ENCODE assay signal across 25 mouse cellular contexts in genomic region chr3:58517800-58518199, GRCm38 (mm10). TPM values are rescaled to one million over a fixed set of nuclear protein-coding genes. Genes with fewer than 3 reads are reported as not detected.
A peak's percentile ranks its signal among the peaks of the same experiment; 100 is the strongest.
DNase-seq lines count a peak whose midpoint lies in the region; ATAC-seq and TF ChIP-seq lines count a peak whose summit lies in the region.
"Had no signal": no experiment of that assay in that cellular context is flagged by ENCODE, and none has a peak within 500 bp of the region (broad histone marks: within the 10 kb centered on the region; RNA-seq: fewer than 3 reads in every experiment).

No protein-coding gene starts in this region.

- peaks cover 17% of the 10 kb centered on the region for H3K36me3 ChIP-seq in liver, postnatal 0 days (replicated peaks; ENCODE audit: insufficient read depth, low read length)
- peaks cover 23% of the 10 kb centered on the region for H3K36me3 ChIP-seq in liver, embryonic 12.5 days

- 62% methylated on average over 5 of the region's 5 CpGs for WGBS in liver, postnatal 0 days (ENCODE audit: insufficient replicate concordance)
- 64% methylated on average over 5 of the region's 5 CpGs for WGBS in liver, embryonic 12.5 days (ENCODE audit: insufficient replicate concordance)

- TF ChIP-seq EP300 in liver, postnatal 0 days (IDR thresholded peaks at IDR 0.05; ENCODE audit: low read depth): no peak

- peak overlapping the region; percentile 74 for H3K27ac ChIP-seq in liver, postnatal 0 days (ENCODE audit: low read depth)
- H3K27ac ChIP-seq in liver, embryonic 12.5 days: no peak overlapping the region
- H3K27ac ChIP-seq: forebrain, embryonic 10.5 days; heart, embryonic 15.5 days; hindbrain, embryonic 13.5 days; intestine, embryonic 15.5 days; liver, embryonic 15.5 days; midbrain, embryonic 13.5 days; stomach, postnatal 0 days had no signal

- TF ChIP-seq CTCF in liver, postnatal 0 days (IDR thresholded peaks at IDR 0.05; ENCODE audit: low read depth): no peak

- no peak for DNase-seq in liver, postnatal 0 days
- DNase-seq in induced T-regulatory cell, adult 2 months (ENCODE audit: low read depth): peak; percentile 54
- DNase-seq in spleen, postnatal 36 days (ENCODE audit: low spot score in 2 of 2): peak; percentile 70 to 76
- no peak for DNase-seq in kidney, postnatal 10 days
- DNase-seq in layer of hippocampus, adult 9-10 months (ENCODE audit: low spot score): no peak
- DNase-seq: adrenal gland, postnatal 25 days; cerebellum, adult 11 months; cerebellum, postnatal 10 days; gastrocnemius, postnatal 36 days; heart, postnatal 36 days; kidney, postnatal 36 days; layer of hippocampus, adult 9-11 months; lung, postnatal 14 days; thymus, adult 2 months had no signal

- no peaks in the 10 kb centered on the region for H3K9me3 ChIP-seq in liver, postnatal 0 days (ENCODE audit: low read length)
- no peaks in the 10 kb centered on the region for H3K9me3 ChIP-seq in liver, embryonic 12.5 days (replicated peaks)
- H3K9me3 ChIP-seq: forebrain, embryonic 10.5 days; heart, embryonic 15.5 days; hindbrain, embryonic 13.5 days; intestine, embryonic 15.5 days; liver, embryonic 15.5 days; megakaryocyte, embryonic 14.5 days; midbrain, embryonic 13.5 days had no signal

- no peak overlapping the region for H3K4me3 ChIP-seq in liver, postnatal 0 days (ENCODE audit: low read depth, low read length)
- no peak overlapping the region for H3K4me3 ChIP-seq in liver, embryonic 12.5 days
- H3K4me3 ChIP-seq: forebrain, embryonic 10.5 days; heart, embryonic 15.5 days; hindbrain, embryonic 13.5 days; intestine, embryonic 15.5 days; liver, embryonic 15.5 days; megakaryocyte, embryonic 14.5 days; midbrain, embryonic 13.5 days had no signal

- H3K4me1 ChIP-seq in liver, postnatal 0 days (ENCODE audit: insufficient read depth): peaks cover 27% of the 10 kb centered on the region
- H3K4me1 ChIP-seq in liver, embryonic 12.5 days: peaks cover 8% of the 10 kb centered on the region
- H3K4me1 ChIP-seq: forebrain, embryonic 10.5 days; hindbrain, embryonic 13.5 days; intestine, embryonic 15.5 days; midbrain, embryonic 13.5 days had no signal

- no peak overlapping the region for H3K4me2 ChIP-seq in liver, postnatal 0 days (ENCODE audit: low read depth, low read length)
- H3K4me2 ChIP-seq in liver, embryonic 12.5 days: no peak overlapping the region
- H3K4me2 ChIP-seq: heart, embryonic 15.5 days; hindbrain, embryonic 13.5 days; intestine, embryonic 15.5 days; liver, embryonic 15.5 days; midbrain, embryonic 13.5 days had no signal

- no peaks in the 10 kb centered on the region for H3K27me3 ChIP-seq in liver, postnatal 0 days (ENCODE audit: insufficient read depth, low read length)
- no peaks in the 10 kb centered on the region for H3K27me3 ChIP-seq in liver, embryonic 12.5 days (replicated peaks)
- H3K27me3 ChIP-seq: heart, embryonic 15.5 days; hindbrain, embryonic 13.5 days; intestine, embryonic 15.5 days; liver, embryonic 15.5 days; megakaryocyte, embryonic 14.5 days; midbrain, embryonic 13.5 days had no signal

- H3K9ac ChIP-seq in liver, postnatal 0 days (replicated peaks): no peak overlapping the region
- H3K9ac ChIP-seq in liver, embryonic 12.5 days: no peak overlapping the region
- H3K9ac ChIP-seq: heart, embryonic 15.5 days; hindbrain, embryonic 13.5 days; intestine, embryonic 15.5 days; liver, embryonic 15.5 days; midbrain, embryonic 13.5 days had no signal

- no peak for ATAC-seq in liver, postnatal 0 days
- no peak for ATAC-seq in liver, embryonic 12.5 days
- peak; percentile 40 for ATAC-seq in CD4-positive, CD25-positive, alpha-beta regulatory T cell, adult 4 months
- ATAC-seq: forebrain, embryonic 16.5 days; intestine, embryonic 15.5 days; midbrain, embryonic 13.5 days had no signal

RNA-seq across cellular contexts. Expression of gene Eif2a, which starts 7.8 kb away (rescaled TPM):
- 20.1 and 20.6 TPM in 2 replicates for polyA plus RNA-seq in liver, postnatal 0 days (2015; fragmentation: Nextera tagmentation; extraction: Ambion mirVana)
- polyA plus RNA-seq in liver, embryonic 12.5 days (2016; fragmentation: Nextera tagmentation; extraction: Ambion mirVana): 40.0 and 41.1 TPM in 2 replicates
- 10 to 100 TPM; 69.7 to 74.8 TPM for polyA plus RNA-seq in CD4-positive, CD25-positive, alpha-beta regulatory T cell, adult 4 months (2017; shearing (Covaris generic))

RNA-seq across cellular contexts. Expression of gene Serp1, which starts 7.9 kb away (rescaled TPM):
- polyA plus RNA-seq in liver, postnatal 0 days (2015; fragmentation: Nextera tagmentation; extraction: Ambion mirVana): 115 and 118 TPM in 2 replicates
- 121 and 123 TPM in 2 replicates for polyA plus RNA-seq in liver, embryonic 12.5 days (2016; fragmentation: Nextera tagmentation; extraction: Ambion mirVana)
- polyA plus RNA-seq in CD4-positive, CD25-positive, alpha-beta regulatory T cell, adult 4 months (2017; shearing (Covaris generic)): 10 to 100 TPM; 38.8 to 57.0 TPM

RNA-seq across cellular contexts. Expression of gene Selenot, which starts 58.6 kb away (rescaled TPM):
- 13.5 TPM in 2 replicates for polyA plus RNA-seq in liver, postnatal 0 days (2015; fragmentation: Nextera tagmentation; extraction: Ambion mirVana)
- polyA plus RNA-seq in liver, embryonic 12.5 days (2016; fragmentation: Nextera tagmentation; extraction: Ambion mirVana): 15.3 and 17.0 TPM in 2 replicates
- polyA plus RNA-seq in CD4-positive, CD25-positive, alpha-beta regulatory T cell, adult 4 months (2017; shearing (Covaris generic)): 10 to 100 TPM; 19.7 to 30.3 TPM

Comparison
In these comparisons a context has a peak if more than half of its experiments do, and no peak if none do; other contexts are left out.
1. DNase-seq: peak in induced T-regulatory cell, adult 2 months (single experiment) and spleen, postnatal 36 days (2 of 2); none in liver, postnatal 0 days (single experiment), kidney, postnatal 10 days (single experiment) and layer of hippocampus, adult 9-10 months (single experiment).